Mouse (Mus musculus) C2C12 (cell line): ENCODE data around the gene Fam129b.

Experiments
- CTCF ChIP-seq: IDR thresholded peaks from one replicate; pipeline ENCODE4 v1.5.1; 2011; ENCODE audit not compliant: control insufficient read depth, insufficient read depth, insufficient read length
- FOSL1 ChIP-seq: IDR thresholded peaks from one replicate; pipeline ENCODE4 v1.8.0; 2011; ENCODE audit warnings: mild to moderate bottlenecking, low read length; ENCODE audit not compliant: poor library complexity, insufficient read depth, severe bottlenecking
- MAX ChIP-seq: IDR thresholded peaks from one replicate; pipeline ENCODE4 v1.6.1; 2011; ENCODE audit warnings: mild to moderate bottlenecking, control low read depth
- USF1 ChIP-seq: IDR thresholded peaks from one replicate; pipeline ENCODE4 v1.6.1; 2011; ENCODE audit warnings: low read depth, mild to moderate bottlenecking, control low read depth, moderate library complexity

DNA sequence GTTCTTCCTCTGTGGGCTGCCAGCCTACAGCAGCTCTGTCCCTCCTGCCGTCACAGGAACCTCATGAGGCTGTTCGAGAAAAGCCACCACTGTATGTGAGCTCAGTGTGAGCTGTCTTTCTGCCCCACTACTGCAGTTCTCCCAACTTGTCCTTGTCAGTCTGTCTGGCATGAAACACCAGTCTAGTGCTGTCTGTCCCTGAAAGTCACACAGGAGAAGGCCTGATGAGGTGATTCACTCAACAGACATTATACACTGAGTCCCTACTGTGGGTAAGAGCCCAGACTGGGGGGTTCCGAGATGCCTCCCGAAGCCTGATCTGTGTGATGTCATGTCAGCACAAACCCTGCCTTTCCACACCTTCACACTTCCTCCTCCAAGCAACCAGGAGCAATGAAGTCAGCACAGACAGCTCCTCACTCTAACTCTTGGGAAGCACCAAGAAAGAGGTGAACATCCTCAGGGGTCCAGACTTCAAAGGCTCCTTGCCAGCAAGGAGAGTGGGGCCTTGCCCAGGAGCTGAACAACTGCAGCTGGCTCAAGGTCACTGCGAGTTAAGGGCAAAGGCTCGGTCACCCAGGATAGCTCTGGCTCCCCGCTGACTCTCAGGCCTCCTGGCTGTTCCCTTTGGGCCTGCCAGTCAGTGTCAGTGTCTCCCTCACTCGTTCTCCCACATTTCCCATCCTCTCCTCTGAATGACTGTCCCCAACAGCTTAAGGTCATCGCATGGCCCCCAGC lies 37.6 kb upstream of the Fam129b start:
- TF ChIP-seq CTCF (no peak), USF1 (no peak), FOSL1 (no peak), MAX (no peak)
